ENCODE assay signal across 8 mouse cellular contexts in genomic region chrX:60178025-60178743, GRCm38 (mm10). TPM values are rescaled to one million over a fixed set of nuclear protein-coding genes. Genes with fewer than 3 reads are reported as not detected.
DNase-seq lines count a peak whose midpoint lies in the region; ATAC-seq lines count a peak whose summit lies in the region.

No protein-coding gene starts in this region.

- 12% methylated on average over 19 of the region's 19 CpGs for WGBS in limb, embryonic 13.5 days
- 14% methylated on average over 19 of the region's 19 CpGs for WGBS in stomach, embryonic 15.5 days

- no peaks in the 10 kb centered on the region for H3K9me3 ChIP-seq in limb, embryonic 13.5 days
- no peaks in the 10 kb centered on the region for H3K9me3 ChIP-seq in stomach, embryonic 15.5 days

- no peak overlapping the region for H3K27ac ChIP-seq in limb, embryonic 13.5 days
- H3K27ac ChIP-seq in stomach, embryonic 15.5 days: no peak overlapping the region

- H3K4me3 ChIP-seq in limb, embryonic 13.5 days: peak overlapping the region; percentile 41
- H3K4me3 ChIP-seq in stomach, embryonic 15.5 days (replicated peaks): peak overlapping the region; percentile 28

- peak; percentile 13 to 17 for DNase-seq in cerebellum, postnatal 25 days
- DNase-seq in cerebellum, adult 9-10 months: no peak
- DNase-seq in right cerebral cortex, postnatal 4 days: peak; percentile 2
- no peak for DNase-seq in right cerebral cortex, postnatal 36 days (ENCODE audit: low spot score in 2 of 2)
- no peak for DNase-seq in gastrocnemius, postnatal 4 days (ENCODE audit: low spot score in 2 of 2)

- ATAC-seq in limb, embryonic 13.5 days (ENCODE audit: low FRiP score, low read depth): no peak
- no peak for ATAC-seq in stomach, embryonic 15.5 days (ENCODE audit: insufficient read depth, low FRiP score, low read depth)
- no peak for ATAC-seq in monocyte, adult 5-6 weeks (replicated peaks; ENCODE audit: insufficient number of reproducible peaks, low FRiP score, low TSS enrichment, poor library complexity, severe bottlenecking)

- no peaks in the 10 kb centered on the region for H3K36me3 ChIP-seq in limb, embryonic 13.5 days
- H3K36me3 ChIP-seq in stomach, embryonic 15.5 days: no peaks in the 10 kb centered on the region

- H3K4me2 ChIP-seq in limb, embryonic 13.5 days (replicated peaks): peak overlapping the region; percentile 70
- peak overlapping the region; percentile 63 for H3K4me2 ChIP-seq in stomach, embryonic 15.5 days

- H3K27me3 ChIP-seq in limb, embryonic 13.5 days: peaks cover 28% of the 10 kb centered on the region; the same call in 1 of the 2 replicates
- H3K27me3 ChIP-seq in stomach, embryonic 15.5 days (replicated peaks): no peaks in the 10 kb centered on the region

- H3K9ac ChIP-seq in limb, embryonic 13.5 days: peak overlapping the region; percentile 25; the same call in 1 of the 2 replicates
- H3K9ac ChIP-seq in stomach, embryonic 15.5 days: no peak overlapping the region

- no peaks in the 10 kb centered on the region for H3K4me1 ChIP-seq in limb, embryonic 13.5 days
- H3K4me1 ChIP-seq in stomach, embryonic 15.5 days: peaks cover 2% of the 10 kb centered on the region; the same call in 1 of the 2 replicates

RNA-seq across cellular contexts. Expression of gene Mcf2, which starts 0.7 kb away (rescaled TPM):
- 0.55 TPM in 2 replicates for polyA plus RNA-seq in limb, embryonic 13.5 days (2015; fragmentation: Nextera tagmentation; extraction: Ambion mirVana)
- polyA plus RNA-seq in stomach, embryonic 15.5 days (2015; fragmentation: Nextera tagmentation; extraction: Ambion mirVana): 0.19 and 0.31 TPM in 2 replicates
- total RNA-seq in monocyte, adult 5-6 weeks (2017): not detected in 3 replicates
- not detected for total RNA-seq in gastrocnemius, postnatal 4 days (2021)

Comparison
In these comparisons a context has a peak if more than half of its experiments do, and no peak if none do; other contexts are left out.
1. DNase-seq: peak in cerebellum, postnatal 25 days (2 of 2) and right cerebral cortex, postnatal 4 days (single experiment); none in cerebellum, adult 9-10 months (single experiment), right cerebral cortex, postnatal 36 days (0 of 2) and gastrocnemius, postnatal 4 days (0 of 2).